Mouse (Mus musculus): ENCODE measurements around the gene Rln3.

GRCm38 (mm10) chr8:84083829-84084241, 39.0 kb upstream of the Rln3 start:
- TF ChIP-seq CTCF (conservative IDR thresholded peaks at IDR 0.05; ENCODE audit: insufficient read depth, insufficient read length, low read depth, low read length) = no peak; the same call in 1 of the 2 replicates
- TF ChIP-seq POLR2A (IDR thresholded peaks at IDR 0.05; ENCODE audit: low read depth, low read length) = no peak
